Mouse (Mus musculus): ENCODE measurements at regions not wholly inside any gene's neighbourhood (a gene's known extent, or its start where the extent isn't known, plus 50 kb on each side); places are given as distances from the start of the nearest gene placed in this dataset.

DNA sequence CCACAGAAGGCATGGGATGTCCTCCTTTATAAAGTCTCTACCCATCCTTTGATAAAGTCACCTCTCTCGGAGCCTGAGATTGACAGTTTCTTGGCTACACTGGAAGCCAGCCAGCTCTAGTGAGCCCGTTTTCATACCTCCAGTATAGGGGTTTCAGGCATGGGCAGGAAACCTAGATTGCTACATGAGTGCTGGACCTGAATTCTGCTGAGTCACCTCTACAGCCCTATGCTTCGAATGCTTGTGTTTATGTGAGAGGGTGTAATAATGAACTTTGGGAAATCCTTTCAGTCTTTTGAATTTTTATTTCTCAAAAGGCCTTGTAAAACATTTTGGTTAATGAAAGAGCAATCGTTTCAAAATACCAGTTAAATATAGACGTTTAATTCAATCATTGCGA is 53.5 kb upstream of the Itga4 start:
- TF ChIP-seq CTCF (IDR thresholded peaks at IDR 0.05; ENCODE audit: extremely low read depth, insufficient read depth, insufficient read length, insufficient replicate concordance) (no peak), POLR2A (IDR thresholded peaks at IDR 0.05; ENCODE audit: low read depth, low read length) (no peak)
